Mouse (Mus musculus) macrophage (primary cell): Measurements from ENCODE around the gene Dync1i2. TPM values are rescaled to one million over a fixed set of nuclear protein-coding genes. Genes with fewer than 3 reads are reported as not detected.
A peak's percentile ranks its signal among the peaks of the same experiment; 100 is the strongest.

ENCODE experiments used
- H3K27ac ChIP-seq: fragments of 350-480 bp; formaldehyde crosslinking; 2 replicates; pipeline ENCODE4 v1.9.0; 2021
- H3K36me3 ChIP-seq: fragments of 350-480 bp; formaldehyde crosslinking; 2 replicates; pipeline ENCODE4 v1.9.0; 2021; ENCODE audit errors: inconsistent target
- H3K4me3 ChIP-seq: fragments of 350-480 bp; formaldehyde crosslinking; 2 replicates; pipeline ENCODE4 v1.9.0; 2021; ENCODE audit errors: inconsistent target
- H3K79me2 ChIP-seq: fragments of 350-480 bp; formaldehyde crosslinking; 2 replicates; pipeline ENCODE4 v1.9.0; 2021; ENCODE audit errors: inconsistent target
- WGBS: methylation state at CpG from one replicate; pipeline ENCODE4 v1.1.7; 2026; ENCODE audit warnings: inconsistent platforms; ENCODE audit not compliant: missing documents; 5-methylcytosine and 5-hydroxymethylcytosine counted together
- polyA plus RNA-seq: library from polyadenylated mRNA; stranded (reverse); fragments of 250-400 nt; gene quantifications from 3 replicates; pipeline ENCODE4 v1.2.4, GENCODE M21; 2018; ENCODE audit warnings: inconsistent platforms

Gene Dync1i2
- polyA plus RNA-seq, 1 experiment from 2014 or later: 235 TPM

- peaks cover 36% of the 10 kb centered on the region for H3K36me3 ChIP-seq
- peaks cover 89% of the 10 kb centered on the region for H3K79me2 ChIP-seq
- H3K4me3 ChIP-seq: no peak overlapping the region
- WGBS: 71% methylated on average over 2 of the region's 2 CpGs
- H3K27ac ChIP-seq: peak overlapping the region; percentile 8
Measured at GRCm38 (mm10) chr2:71232976-71233375, 21.5 kb downstream of the Dync1i2 start.

- no peak overlapping the region for H3K27ac ChIP-seq
- whole genome bisulfite sequencing: 100% methylated on average over 3 of the region's 4 CpGs
- H3K36me3 ChIP-seq: peaks cover 40% of the 10 kb centered on the region
- no peak overlapping the region for H3K4me3 ChIP-seq
- peaks cover 84% of the 10 kb centered on the region for H3K79me2 ChIP-seq
Measured at GRCm38 (mm10) chr2:71235420-71235819, 23.9 kb downstream of the Dync1i2 start.

GRCm38 (mm10) chr2:71236009-71236408 is 24.5 kb downstream of the Dync1i2 start:
- Histone ChIP-seq H3K27ac (no peak overlapping the region), H3K36me3 (peaks cover 43% of the 10 kb centered on the region), H3K79me2 (peaks cover 84% of the 10 kb centered on the region), H3K4me3 (no peak overlapping the region)
- 100% methylated on average over 6 of the region's 6 CpGs for WGBS

GRCm38 (mm10) chr2:71241505-71241904 is 30.0 kb downstream of the Dync1i2 start:
- no peak overlapping the region for H3K4me3 ChIP-seq
- 88% methylated on average over 2 of the region's 2 CpGs for WGBS
- H3K36me3 ChIP-seq: peaks cover 40% of the 10 kb centered on the region
- peaks cover 92% of the 10 kb centered on the region for H3K79me2 ChIP-seq
- no peak overlapping the region for H3K27ac ChIP-seq

GRCm38 (mm10) chr2:71242180-71242579 is 30.7 kb downstream of the Dync1i2 start:
- peaks cover 37% of the 10 kb centered on the region for H3K36me3 ChIP-seq

GRCm38 (mm10) chr2:71243058-71243672 is 31.7 kb downstream of the Dync1i2 start:
- Histone ChIP-seq H3K79me2 (peaks cover 85% of the 10 kb centered on the region), H3K4me3 (no peak overlapping the region), H3K36me3 (peaks cover 28% of the 10 kb centered on the region; the same call in 1 of the 2 replicates), H3K27ac (no peak overlapping the region)
- 43% methylated on average over 9 of the region's 9 CpGs for WGBS

More at GRCm38 (mm10) chr2:71242180-71242579, 30.7 kb downstream of the Dync1i2 start:
- Histone ChIP-seq H3K27ac (no peak overlapping the region), H3K4me3 (no peak overlapping the region), H3K79me2 (peaks cover 93% of the 10 kb centered on the region)
- WGBS: 83% methylated on average over 3 of the region's 3 CpGs

GRCm38 (mm10) chr2:71244807-71245206 is 33.3 kb downstream of the Dync1i2 start:
- peaks cover 30% of the 10 kb centered on the region; the same call in 1 of the 2 replicates for H3K36me3 ChIP-seq
- no peak overlapping the region for H3K4me3 ChIP-seq
- WGBS: 92% methylated on average over 7 of the region's 7 CpGs
- peaks cover 76% of the 10 kb centered on the region for H3K79me2 ChIP-seq
- no peak overlapping the region for H3K27ac ChIP-seq

GRCm38 (mm10) chr2:71245416-71245815 is 33.9 kb downstream of the Dync1i2 start:
- no peak overlapping the region for H3K27ac ChIP-seq
- peaks cover 36% of the 10 kb centered on the region for H3K36me3 ChIP-seq
- 94% methylated on average over 3 of the region's 3 CpGs for WGBS
- peaks cover 70% of the 10 kb centered on the region for H3K79me2 ChIP-seq
- H3K4me3 ChIP-seq: no peak overlapping the region

- 97% methylated on average over 5 of the region's 5 CpGs for WGBS
- no peak overlapping the region for H3K27ac ChIP-seq
- H3K4me3 ChIP-seq: no peak overlapping the region
- H3K79me2 ChIP-seq: peaks cover 64% of the 10 kb centered on the region
- H3K36me3 ChIP-seq: peaks cover 39% of the 10 kb centered on the region
Measured at GRCm38 (mm10) chr2:71246096-71246495, 34.6 kb downstream of the Dync1i2 start.

GRCm38 (mm10) chr2:71248071-71248470 is 36.6 kb downstream of the Dync1i2 start:
- peaks cover 56% of the 10 kb centered on the region for H3K36me3 ChIP-seq
- 10% methylated on average over 3 of the region's 3 CpGs for WGBS
- peaks cover 45% of the 10 kb centered on the region for H3K79me2 ChIP-seq
- H3K27ac ChIP-seq: peak overlapping the region; percentile 58
- H3K4me3 ChIP-seq: no peak overlapping the region

GRCm38 (mm10) chr2:71250841-71251240 is 39.3 kb downstream of the Dync1i2 start:
- WGBS: 88% methylated on average over 5 of the region's 5 CpGs
- peaks cover 60% of the 10 kb centered on the region for H3K36me3 ChIP-seq
- H3K79me2 ChIP-seq: peaks cover 17% of the 10 kb centered on the region
- H3K27ac ChIP-seq: no peak overlapping the region
- H3K4me3 ChIP-seq: no peak overlapping the region

GRCm38 (mm10) chr2:71254836-71255235 is 43.3 kb downstream of the Dync1i2 start:
- Histone ChIP-seq H3K36me3 (peaks cover 79% of the 10 kb centered on the region), H3K27ac (no peak overlapping the region), H3K4me3 (no peak overlapping the region), H3K79me2 (no peaks in the 10 kb centered on the region)
- 96% methylated on average over 4 of the region's 4 CpGs for WGBS

GRCm38 (mm10) chr2:71256581-71256980 is 45.1 kb downstream of the Dync1i2 start:
- 95% methylated on average over 7 of the region's 7 CpGs for WGBS
- H3K27ac ChIP-seq: no peak overlapping the region
- peaks cover 77% of the 10 kb centered on the region for H3K36me3 ChIP-seq
- no peak overlapping the region for H3K4me3 ChIP-seq
- H3K79me2 ChIP-seq: no peaks in the 10 kb centered on the region

GRCm38 (mm10) chr2:71264585-71264984 is 53.1 kb downstream of the Dync1i2 start:
- H3K36me3 ChIP-seq: peaks cover 57% of the 10 kb centered on the region
- no peaks in the 10 kb centered on the region for H3K79me2 ChIP-seq
- 95% methylated on average over 20 of the region's 20 CpGs for WGBS
- H3K4me3 ChIP-seq: no peak overlapping the region
- no peak overlapping the region for H3K27ac ChIP-seq

- Histone ChIP-seq H3K36me3 (peaks cover 22% of the 10 kb centered on the region), H3K79me2 (no peaks in the 10 kb centered on the region), H3K27ac (no peak overlapping the region), H3K4me3 (no peak overlapping the region)
- WGBS: 92% methylated on average over 8 of the region's 8 CpGs
Measured at GRCm38 (mm10) chr2:71268691-71269090, 57.2 kb downstream of the Dync1i2 start.

GRCm38 (mm10) chr2:71269332-71269731 is 57.8 kb downstream of the Dync1i2 start:
- no peaks in the 10 kb centered on the region for H3K79me2 ChIP-seq
- H3K27ac ChIP-seq: no peak overlapping the region
- H3K4me3 ChIP-seq: no peak overlapping the region
- H3K36me3 ChIP-seq: peaks cover 18% of the 10 kb centered on the region
- 100% methylated on average over 1 of the region's 1 CpGs for WGBS
